Mouse (Mus musculus) brain, embryonic 14.5 days (tissue): ENCODE measurements around the gene Klhdc10. TPM values are rescaled to one million over a fixed set of nuclear protein-coding genes. Genes with fewer than 3 reads are reported as not detected.
A peak's percentile ranks its signal among the peaks of the same experiment; 100 is the strongest.

Source experiments
- DNase-seq: peaks from one replicate; pipeline ENCODE4 v3.0.0-alpha.2; 2011; ENCODE audit warnings: low read depth
- CTCF ChIP-seq: fragments of 200-500 bp; IDR thresholded peaks from 2 replicates; pipeline ENCODE4 v1.5.1; 2012; ENCODE audit warnings: inconsistent platforms, mild to moderate bottlenecking, moderate library complexity, borderline replicate concordance; ENCODE audit not compliant: insufficient read depth, insufficient read length; ENCODE audit errors: extremely low read depth
- POLR2A ChIP-seq: fragments of 200-500 bp; IDR thresholded peaks from 2 replicates; pipeline ENCODE4 v1.6.1; 2012; ENCODE audit warnings: mild to moderate bottlenecking, inconsistent platforms, borderline replicate concordance; ENCODE audit not compliant: poor library complexity, insufficient read depth, insufficient read length, severe bottlenecking; ENCODE audit errors: extremely low read depth
- polyA plus RNA-seq: library from polyadenylated mRNA; depleted of rRNA; stranded (reverse); fragments of >200 nt; gene quantifications from 2 replicates; pipeline ENCODE4 v1.2.3, GENCODE M21; 2012

Gene Klhdc10
- polyA plus RNA-seq, 1 experiment: 127 TPM

DNA sequence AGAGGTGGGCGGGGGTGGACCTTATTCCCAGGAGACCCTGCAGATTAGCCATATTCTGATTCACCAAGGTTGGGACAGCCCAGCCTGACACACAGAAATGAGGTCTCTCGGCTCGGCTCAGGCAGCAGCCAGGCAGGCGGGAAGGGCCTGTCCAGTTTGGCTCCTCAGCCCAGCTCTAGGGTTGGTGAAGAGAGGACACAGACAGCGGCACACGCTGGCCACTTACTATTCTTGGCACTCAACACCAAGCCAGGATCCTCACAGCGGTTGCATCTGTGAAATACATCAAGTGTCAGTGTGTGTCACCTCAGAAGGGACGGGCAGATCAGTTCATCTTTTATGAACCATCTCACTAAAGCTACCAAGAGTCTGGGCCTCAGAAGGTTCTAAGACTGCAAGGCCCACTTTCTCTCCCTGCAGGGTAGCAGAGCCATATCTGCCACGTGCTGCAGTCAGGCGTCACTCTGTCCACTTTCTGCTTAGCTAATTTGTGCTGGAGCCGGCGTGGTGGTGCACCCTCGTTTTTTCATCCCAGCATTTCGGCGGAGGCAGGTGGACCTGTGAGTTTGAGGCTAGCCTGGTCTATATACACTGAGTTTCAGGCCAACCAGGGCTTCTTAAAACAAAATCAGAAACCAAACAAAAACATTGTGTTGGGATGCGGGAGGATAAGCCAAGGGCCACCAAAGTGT lies 57.5 kb downstream of the Klhdc10 start:
- DNase-seq: peak; percentile 26
- TF ChIP-seq POLR2A (no peak), CTCF (no peak)

DNA sequence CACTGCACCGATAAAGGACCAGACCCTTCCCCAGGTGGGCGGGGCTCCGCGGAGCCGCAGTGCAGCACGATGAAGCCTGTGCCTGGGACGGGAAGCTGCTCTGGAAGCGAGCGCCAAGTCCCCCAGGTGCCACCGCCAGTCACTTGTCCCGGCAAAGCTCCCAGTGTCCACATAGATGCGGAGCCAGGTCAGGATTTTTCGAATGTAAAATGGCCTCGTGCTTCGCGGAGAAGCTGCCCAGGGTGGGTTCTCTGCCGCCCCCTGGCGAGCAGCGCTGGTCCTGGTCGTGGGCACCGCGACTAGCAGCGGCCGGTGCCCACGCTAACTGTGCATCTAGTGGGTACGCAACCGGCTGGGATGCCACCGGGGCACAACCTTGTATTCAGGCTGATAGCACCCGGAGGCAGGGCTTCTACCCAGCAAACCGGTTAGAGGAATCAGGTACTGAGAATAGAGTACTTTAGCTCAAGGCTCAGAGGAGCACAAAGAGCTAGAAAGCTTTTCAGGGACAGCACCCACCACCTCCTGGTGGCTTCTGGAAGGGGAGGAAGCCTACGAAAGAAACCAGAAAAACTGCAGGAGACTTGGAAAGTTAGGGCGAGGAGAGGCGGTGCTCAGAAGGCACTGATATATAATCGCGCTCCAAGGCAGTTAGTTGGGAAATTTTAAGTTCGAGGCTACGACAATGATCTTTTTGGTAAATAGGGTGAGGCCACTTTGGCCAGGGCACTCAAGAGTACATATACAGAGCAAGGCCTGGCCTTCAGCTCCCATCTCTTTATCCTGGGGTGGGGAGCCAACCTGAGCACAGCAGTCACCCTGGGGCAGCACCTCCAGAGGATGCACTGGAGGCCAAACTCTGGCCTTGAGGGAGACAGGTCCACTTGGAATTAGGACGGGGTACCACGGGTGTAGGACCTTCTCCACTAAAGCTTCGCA lies 58.4 kb downstream of the Klhdc10 start:
- DNase-seq: peak; percentile 89
- TF ChIP-seq CTCF (peak; percentile 90), POLR2A (peak; percentile 35; the same call in 1 of the 2 replicates)

DNA sequence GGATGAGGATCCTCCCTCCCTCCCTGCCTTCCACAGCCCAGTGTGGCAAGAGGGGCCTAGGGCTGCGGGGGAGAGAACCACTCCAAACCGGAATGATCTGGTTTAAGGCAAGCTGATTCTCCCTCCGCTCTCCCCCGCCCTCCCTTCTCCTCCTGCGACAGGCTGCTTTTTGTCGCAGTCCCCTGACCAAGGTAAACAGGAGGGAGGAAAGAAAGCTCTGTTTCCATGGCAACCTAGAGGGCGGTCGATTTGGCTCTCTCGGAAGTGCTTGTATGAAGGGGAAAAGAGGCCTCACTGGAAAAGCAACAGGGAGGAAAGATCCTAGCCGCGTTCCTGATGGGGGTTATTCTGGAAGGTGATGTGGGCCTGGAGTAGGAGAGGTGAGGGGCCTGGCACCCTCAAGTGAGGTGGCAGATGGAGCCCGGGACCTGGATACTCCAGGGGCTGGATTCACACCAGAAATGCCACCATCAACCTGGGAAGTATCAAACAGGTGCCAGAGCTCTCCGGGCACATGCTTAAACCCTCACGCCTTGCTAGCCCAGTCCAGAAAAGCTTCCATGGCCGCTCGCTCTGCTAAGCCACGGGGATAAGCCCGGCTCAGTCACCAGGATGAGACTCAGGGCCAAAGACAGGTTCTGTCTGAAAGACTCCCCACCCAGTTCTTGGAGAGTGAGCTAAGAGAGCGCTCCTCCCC lies 59.2 kb downstream of the Klhdc10 start:
- no peak for TF ChIP-seq POLR2A
- TF ChIP-seq CTCF: no peak
- peak; percentile 99 for DNase-seq

DNA sequence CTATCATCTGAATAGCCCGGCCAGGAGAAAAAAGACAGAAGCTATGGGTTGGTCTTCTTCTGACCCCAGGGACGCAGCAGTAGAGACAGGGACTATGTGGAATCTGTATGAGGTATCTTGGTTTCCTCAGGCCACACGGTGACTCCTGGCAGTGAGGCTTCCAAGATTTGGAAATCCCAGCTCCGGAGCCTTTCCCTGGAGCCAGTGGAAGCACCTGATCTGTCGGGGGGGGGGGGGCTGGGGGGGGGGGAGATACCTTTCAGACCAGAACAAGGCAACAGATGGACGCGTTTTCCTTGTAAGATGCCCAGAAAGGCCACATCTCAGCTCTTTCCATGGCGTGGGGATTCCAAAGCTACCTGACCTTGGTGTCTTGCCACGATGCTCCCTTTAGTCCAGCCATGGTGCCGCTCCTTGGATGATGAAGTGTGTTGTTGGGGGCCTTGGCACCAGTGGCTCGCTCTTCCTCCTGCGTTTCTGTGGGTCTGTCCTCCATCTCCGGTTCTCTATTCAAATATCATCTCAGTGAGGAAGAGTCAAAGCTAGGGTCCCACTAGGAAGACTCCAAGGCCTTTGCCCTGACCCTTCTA lies 60.2 kb downstream of the Klhdc10 start:
- DNase-seq: no peak
- no peak for TF ChIP-seq CTCF

DNA sequence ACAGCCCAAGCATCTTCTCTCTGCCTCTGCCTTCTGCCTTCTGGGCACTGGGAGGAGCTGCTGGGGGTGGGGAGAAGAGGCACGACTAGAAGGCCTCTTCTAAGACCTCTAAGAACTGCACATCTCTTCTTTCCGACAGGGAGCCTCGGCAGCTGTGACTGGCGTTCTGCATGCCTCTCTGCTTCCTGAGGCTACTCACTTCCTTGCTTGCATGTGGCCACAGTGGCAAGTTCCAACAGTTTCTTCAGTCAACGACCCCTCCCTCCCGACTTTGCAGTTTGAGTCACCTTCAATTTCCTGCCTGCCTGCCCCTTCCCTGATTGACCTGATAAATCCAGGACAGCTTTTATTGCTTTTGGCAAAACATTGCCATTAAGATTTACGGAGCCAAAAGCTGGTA lies 61.2 kb downstream of the Klhdc10 start:
- DNase-seq: no peak

DNA sequence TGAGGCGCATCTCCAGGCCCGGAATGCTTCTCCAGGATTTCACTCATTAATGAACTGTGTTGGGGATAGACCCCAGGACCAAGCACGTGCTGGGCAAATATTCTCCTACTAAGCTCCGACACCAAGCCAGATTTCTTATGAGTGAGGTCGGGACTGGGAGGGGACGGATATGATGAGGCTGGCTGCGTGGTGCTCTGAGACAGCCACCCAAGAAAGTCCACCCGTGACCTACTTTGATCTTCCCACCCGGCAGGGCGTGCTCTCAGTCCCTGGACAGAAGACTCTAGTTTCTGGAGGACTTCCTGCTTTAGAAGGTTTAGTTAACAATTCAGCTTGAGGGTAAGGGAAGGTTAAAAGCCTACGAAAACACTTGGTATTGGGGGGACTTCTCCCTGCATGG lies 63.9 kb downstream of the Klhdc10 start:
- DNase-seq: no peak
- TF ChIP-seq POLR2A: no peak
- no peak for TF ChIP-seq CTCF

More for the DNA sequence above, 61.2 kb downstream of the Klhdc10 start:
- TF ChIP-seq CTCF (no peak), POLR2A (no peak)

DNA sequence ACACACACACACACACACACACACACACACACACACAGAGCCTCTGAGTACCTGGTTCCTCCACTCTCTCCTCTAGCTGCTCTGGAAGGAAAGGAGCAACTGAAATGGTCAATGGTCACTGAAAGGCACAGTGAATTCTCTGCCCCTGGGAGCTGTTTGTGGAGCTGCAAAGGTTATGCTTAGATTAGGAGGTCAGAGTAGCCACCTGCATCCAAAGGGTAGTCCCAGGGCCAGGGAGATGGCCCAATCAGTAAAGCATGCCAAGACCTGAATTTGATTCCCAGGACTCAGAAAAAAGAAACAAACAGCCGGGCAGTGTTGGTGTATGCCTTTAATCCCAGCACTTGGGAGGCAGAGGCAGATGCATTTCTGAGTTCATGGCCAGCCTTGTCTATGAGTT lies 66.4 kb downstream of the Klhdc10 start:
- no peak for TF ChIP-seq CTCF
- TF ChIP-seq POLR2A: no peak
- no peak for DNase-seq

DNA sequence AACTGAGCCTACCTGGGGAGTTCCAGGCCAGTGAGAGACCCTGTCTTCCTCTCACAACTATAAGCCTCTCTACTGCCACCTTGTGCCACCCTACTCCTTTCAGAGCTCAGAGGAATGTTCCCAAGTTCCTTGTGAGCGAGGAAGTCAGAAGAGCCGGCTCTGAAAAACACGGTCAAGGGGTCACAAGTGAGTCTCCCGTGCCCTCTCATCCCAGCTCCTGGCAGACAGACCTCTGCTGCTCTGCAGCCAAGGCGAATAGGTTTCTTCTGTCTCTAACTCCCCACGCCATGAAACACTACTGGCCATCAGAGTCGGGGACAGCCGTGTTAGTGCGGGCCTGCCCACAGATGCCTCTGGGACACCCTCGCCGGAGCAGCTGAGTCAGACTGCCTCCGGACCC lies 67.0 kb downstream of the Klhdc10 start:
- peak; percentile 77 for DNase-seq
- TF ChIP-seq POLR2A (no peak), CTCF (peak; percentile 55; the same call in 1 of the 2 replicates)

DNA sequence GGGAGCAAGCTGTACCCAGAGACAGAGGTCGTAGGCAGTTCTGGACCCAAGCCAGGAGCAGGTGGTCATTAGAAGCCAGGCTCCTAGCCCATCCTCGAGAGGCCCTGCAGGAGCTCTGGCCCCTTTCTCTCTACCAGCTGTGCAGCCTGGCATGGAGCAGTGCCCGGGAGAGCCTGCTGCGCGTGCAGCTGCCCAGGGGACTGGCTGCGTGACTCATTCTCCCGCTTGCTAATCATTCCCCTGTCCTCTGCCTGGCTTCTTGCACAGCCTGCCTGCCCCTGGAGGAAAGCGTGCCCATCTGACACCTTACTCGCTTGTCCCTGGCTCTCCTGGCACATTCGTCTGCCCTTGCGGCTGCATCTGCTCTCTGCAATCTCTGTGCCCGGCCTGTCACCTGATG lies 67.7 kb downstream of the Klhdc10 start:
- DNase-seq: peak; percentile 81
- no peak for TF ChIP-seq CTCF
- no peak for TF ChIP-seq POLR2A

DNA sequence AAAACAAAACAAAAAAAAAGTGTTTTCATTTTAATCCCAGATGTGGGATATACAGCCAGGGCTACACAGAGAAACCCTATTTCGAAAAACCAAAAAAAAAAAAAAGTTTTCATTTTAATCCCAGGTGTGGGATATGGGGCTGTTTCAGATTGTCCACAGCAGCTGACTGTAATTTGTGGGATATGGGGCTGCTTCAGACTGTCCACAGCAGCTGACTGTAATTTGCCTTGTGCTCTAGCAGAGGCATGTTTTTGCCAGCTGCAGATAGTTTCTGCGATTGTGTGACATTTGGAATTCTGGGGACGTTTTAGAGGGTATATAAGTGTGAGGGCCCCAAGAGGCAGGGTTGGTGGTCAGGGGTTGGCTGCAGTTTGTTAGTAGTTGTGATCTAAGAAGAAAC lies 70.0 kb downstream of the Klhdc10 start:
- TF ChIP-seq CTCF (no peak), POLR2A (no peak)
- no peak for DNase-seq

DNA sequence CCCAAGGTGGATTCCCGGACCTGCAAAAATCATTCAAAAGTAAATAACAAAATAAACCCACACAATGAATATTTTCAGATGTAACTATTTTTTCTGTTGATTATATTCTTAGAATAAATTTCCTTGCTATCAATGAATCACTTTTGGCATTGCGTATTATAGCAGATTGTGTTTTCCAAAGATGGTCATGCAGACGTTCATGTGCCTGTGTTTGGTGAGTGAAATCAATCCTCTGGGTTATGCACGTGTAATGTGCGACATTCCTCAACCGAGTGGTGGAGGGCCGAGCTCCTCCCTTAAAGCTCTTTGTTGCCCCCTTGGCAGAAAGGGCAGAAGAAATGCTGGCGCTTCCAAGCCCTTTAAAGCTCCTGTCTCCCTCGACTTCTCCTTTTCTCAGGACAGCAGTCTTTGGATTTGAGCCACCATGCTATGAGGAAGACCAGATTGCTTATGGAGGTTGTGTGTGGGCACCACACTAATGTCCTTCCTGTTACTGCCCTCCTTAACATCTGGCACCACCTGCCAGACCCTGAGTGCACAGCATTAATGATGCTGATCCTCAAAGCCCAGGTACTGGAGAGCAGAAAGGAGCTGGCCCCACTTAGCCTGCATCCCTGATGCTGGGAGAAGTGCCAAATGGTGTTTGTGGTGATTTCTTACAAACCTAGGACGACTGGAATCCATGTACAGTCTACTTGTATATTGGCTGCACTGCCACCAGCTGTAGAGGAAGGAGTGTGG lies 74.5 kb downstream of the Klhdc10 start:
- TF ChIP-seq POLR2A (no peak), CTCF (no peak)
- no peak for DNase-seq

DNA sequence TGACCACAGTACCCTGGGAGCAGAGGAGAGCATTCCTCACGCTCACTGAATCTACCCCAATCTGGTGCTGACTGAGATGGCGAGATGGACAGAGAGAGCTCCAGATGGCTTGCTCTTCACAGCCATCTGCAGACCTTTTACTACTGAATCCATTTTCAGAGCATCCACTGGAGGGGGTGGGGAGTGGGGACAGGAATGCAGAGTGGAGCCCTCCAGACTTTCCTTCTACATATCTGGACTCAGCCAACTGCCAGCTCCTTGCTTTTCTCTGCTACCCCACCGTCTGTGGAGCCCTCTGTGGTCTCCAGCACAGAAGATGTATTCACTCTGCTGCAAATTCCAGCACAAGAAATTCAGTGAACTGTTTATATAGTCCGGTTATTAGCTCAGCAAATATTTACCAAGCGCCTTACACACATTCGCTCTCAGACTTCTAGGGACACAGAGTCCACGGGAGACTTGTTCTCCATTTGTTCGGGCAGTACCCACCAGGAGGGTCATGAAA lies 75.6 kb downstream of the Klhdc10 start:
- TF ChIP-seq CTCF: no peak
- no peak for TF ChIP-seq POLR2A
- DNase-seq: peak; percentile 55

DNA sequence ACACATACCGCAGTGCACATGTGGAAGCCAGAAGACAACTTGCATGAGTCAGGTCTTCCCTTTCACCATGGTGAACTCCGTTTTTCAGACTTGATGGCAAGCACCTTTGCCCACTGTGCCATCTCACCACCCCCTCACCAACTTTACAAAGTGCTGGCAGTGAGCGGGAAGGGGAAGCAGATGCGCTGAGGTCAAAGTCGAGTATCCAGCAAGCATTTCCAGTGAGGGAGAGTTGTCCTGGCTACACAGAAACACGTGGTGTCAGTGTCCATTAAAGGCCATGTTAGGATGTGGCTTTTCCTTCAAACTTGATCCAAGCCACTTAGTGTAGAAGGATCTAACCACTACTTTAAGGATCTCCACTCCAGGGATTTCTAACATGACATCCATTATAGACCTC lies 76.1 kb downstream of the Klhdc10 start:
- DNase-seq: no peak
- no peak for TF ChIP-seq POLR2A
- TF ChIP-seq CTCF: no peak

DNA sequence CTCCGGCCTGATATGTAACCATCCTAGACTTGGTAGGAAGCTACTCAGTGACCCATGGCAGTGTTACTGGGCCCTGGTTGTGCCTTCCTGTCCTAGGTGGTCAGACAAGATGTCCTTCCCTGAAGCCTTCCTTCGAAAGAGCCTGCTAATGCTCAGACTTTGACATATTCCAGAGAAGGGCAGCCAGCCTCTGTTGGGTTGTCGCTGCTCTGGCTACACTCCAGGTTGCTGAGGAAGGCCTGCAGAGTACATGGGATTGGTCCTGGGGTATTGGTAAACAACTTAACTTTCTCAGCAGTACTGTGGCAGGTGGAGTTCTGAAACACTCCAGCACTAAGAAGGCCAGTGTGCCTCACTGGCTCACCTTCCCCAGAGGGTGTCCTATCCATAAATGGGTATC lies 77.8 kb downstream of the Klhdc10 start:
- TF ChIP-seq CTCF (no peak), POLR2A (no peak)
- DNase-seq: no peak
